Mouse (Mus musculus): ENCODE results near the gene Kcnq2.

DNA sequence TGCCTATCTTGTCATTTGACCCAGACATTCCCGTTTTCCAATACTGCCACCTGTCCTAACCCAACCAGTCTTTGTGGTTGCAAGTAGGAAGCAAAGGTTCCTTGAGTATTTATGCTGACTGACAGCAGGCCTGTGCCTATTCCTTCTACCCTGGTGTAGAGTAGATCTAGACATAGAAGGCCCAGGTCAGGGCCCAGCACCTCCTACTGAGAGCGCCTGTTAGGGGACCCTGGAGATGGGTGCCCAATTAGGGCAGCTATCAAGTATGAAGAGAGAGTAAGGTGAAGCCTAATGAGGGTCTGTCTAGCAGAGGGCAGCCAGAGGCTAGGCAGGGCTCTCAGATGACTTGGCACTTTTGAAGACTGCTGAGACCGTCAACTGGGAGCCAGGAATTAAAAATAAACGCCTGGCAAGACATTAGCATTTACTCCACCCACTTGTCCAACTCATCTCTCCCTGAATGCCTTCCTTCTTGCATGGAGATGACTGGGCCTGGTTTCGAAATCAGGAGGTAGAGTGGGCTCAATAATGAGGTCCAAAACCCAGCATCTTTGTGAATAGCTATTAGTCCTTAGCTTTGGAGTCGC lies 22.7 kb upstream of the Kcnq2 start:
- peak; percentile 46; the same call in 1 of the 2 replicates for TF ChIP-seq POLR2A (IDR thresholded peaks at IDR 0.05; ENCODE audit: insufficient read depth, low read depth, low read length)
- no peak for TF ChIP-seq CTCF (IDR thresholded peaks at IDR 0.05)
- no peak for TF ChIP-seq EP300 (IDR thresholded peaks at IDR 0.05; ENCODE audit: insufficient read depth, low read depth, low read length)
